Mouse (Mus musculus) thymus, adult 2 months (tissue): Measurements from ENCODE around the gene Slc5a2.

Source experiments
- CTCF ChIP-seq: fragments of 200-500 bp; IDR thresholded peaks from 2 replicates; pipeline ENCODE4 v1.5.1; 2012; ENCODE audit warnings: mild to moderate bottlenecking, control low read depth, low read length, moderate library complexity, borderline replicate concordance; ENCODE audit not compliant: control insufficient read depth, poor library complexity, insufficient read depth; ENCODE audit errors: extremely low read depth
- POLR2A ChIP-seq: fragments of 200-500 bp; IDR thresholded peaks from 2 replicates; pipeline ENCODE4 v1.6.1; 2012; ENCODE audit warnings: mild to moderate bottlenecking, low read length, control low read depth, moderate library complexity; ENCODE audit not compliant: control insufficient read depth, poor library complexity, insufficient read depth; ENCODE audit errors: extremely low read depth

- TF ChIP-seq POLR2A (no peak), CTCF (no peak)
These were observed 31.8 kb downstream of the Slc5a2 start for GRCm38 (mm10) chr7:128297291-128297616.
